Mouse (Mus musculus): ENCODE measurements around the gene Ces1b.

DNA sequence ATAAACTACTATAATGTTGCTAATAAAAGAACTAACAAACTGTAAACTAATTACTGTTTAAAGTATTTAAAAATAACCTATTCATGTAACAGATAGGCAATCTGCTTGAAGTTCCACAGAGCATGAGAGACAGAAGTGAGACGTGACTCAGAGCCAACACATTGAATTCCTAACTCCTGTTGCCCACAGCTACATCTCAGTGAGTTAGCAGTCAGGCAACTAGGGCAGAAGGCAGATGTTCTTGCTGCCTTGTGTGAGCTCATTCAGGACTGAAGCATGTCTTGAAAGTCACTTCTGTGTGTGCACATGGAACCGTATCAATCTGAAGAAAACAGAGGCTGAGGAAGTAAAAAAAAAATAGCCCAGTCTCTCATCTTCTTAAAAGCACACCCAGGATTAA, 39.6 kb downstream of the Ces1b start:
- TF ChIP-seq TCF12 (IDR thresholded peaks at IDR 0.05; ENCODE audit: insufficient read depth, poor library complexity, severe bottlenecking) (no peak), POLR2A (IDR thresholded peaks at IDR 0.05; ENCODE audit: insufficient read length, low read depth) (no peak), MYOD1 (IDR thresholded peaks at IDR 0.05; ENCODE audit: control insufficient read depth in 1 of 3, insufficient read length in 2 of 3, low read depth in 2 of 3) (no peak), E2F4 (IDR thresholded peaks at IDR 0.05; ENCODE audit: insufficient read depth) (no peak), TCF3 (IDR thresholded peaks at IDR 0.05; ENCODE audit: insufficient read length, low read depth) (no peak), MAX (IDR thresholded peaks at IDR 0.05; ENCODE audit: low read depth) (no peak), MYOG (IDR thresholded peaks at IDR 0.05; ENCODE audit: control insufficient read depth in 1 of 3, insufficient read depth in 1 of 3, insufficient read length in 2 of 3, low read depth in 2 of 3) (no peak), USF1 (IDR thresholded peaks at IDR 0.05; ENCODE audit: low read depth) (no peak)

Data from myocyte (in vitro differentiated cells).